Mouse (Mus musculus): ENCODE results near the gene Kiss1r.

Kiss1r gene

DNA sequence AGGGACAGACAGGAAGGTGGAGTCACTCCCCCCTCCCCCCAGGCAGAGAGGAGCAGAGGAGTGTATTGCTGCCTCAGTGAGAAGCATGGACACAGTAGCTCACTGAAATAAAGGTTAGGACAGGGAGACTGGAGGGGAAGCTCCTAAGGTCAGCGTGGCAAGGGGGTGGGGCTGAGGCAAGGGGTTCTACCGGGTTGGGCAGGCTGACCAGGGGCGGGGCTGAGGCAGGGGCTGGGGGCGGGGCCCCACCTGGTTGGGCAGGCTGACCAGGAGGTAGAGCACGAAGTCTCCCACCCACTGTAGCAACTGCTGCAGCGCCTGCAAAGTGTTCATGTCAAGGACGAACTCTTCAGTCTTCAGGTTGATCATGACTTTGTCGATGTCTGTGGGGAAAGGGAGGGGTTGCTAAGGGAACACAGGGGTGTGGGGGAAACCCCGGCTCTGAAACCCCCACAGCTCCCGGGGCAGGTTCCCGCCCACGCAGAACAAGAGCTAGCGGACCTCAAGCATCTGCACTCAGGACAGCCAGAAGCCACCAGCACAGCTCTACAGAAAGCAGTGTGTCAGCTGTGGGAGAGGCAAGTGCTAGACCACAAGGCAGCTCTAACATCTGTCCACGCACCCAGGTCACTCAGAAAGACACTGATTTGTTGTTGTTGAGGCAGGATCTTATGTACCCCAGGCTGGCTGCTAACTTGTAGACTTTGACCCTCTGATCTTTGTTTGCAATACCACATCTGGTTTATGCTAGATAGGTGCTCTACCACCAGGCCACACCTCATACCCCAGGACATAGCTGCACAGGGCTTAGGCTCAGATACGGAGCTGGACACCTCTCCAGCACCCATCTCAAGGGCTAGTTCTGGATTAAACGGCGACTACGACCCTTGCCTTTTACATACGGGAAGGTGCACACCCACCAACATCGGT is 19.2 kb upstream of the Kiss1r start:
- DNase-seq (ENCODE audit: low spot score): no peak

DNA sequence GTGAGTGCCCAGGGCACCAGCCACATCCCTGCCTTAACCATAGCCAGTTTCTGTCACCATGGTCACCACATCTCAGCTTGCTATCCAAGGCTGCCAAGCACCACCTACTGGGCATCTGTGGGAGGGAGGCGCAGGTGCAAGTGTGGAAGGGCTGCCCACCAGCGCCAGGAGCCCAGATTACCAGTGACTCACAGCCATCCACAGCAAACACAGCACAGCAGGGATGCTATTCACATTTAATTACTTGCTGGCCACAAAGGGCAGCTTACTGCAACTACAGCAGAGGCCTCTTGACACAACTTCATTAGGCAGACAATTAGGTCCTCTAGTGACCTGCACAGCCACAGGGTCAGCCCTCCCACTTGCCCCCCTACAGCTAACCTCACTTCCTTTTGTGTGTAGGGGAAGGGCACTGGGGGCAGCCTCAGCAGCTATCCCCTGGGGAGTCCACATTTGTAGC is 15.8 kb upstream of the Kiss1r start:
- DNase-seq (ENCODE audit: low spot score): no peak

DNA sequence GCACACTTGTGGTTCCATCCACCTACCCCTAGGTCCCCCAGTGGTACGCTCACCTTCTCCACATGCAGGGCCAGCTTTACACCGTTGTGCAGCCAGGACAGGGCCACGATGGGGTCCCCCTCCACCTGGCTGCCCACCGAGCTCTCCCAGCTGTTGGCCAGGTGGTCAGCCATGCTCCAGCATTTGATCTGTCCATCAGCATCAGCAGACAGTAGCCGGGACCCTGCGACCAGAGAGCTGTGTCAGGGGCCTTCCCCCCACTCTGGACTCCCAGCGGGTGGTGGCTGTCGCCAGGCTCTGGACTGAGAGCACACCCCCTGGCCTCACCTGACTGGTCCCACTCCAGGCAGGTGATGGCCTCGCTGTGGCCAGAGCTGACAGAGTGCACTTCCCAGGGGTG is 10.1 kb upstream of the Kiss1r start:
- DNase-seq (ENCODE audit: low spot score): no peak

DNA sequence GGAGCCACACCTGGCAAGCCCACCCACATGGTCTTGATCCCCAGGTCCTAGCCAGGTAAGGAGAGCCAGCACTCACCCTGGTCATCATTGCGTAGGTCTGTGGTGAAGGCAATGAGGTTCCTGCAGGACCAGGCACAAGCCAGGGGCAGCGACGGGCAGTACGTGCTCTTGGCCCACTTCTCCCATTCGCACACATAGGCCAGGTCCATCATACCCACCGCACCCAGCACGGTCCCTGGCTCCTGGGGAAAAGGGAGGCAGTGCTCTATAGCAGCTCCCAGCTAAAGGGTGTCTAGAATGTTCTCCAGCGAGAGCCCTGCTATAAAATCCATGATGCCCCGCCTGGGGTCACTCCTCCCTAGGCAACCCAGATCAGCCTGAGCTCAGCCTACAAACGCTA is 9.4 kb upstream of the Kiss1r start:
- no peak for DNase-seq (ENCODE audit: low spot score)

DNA sequence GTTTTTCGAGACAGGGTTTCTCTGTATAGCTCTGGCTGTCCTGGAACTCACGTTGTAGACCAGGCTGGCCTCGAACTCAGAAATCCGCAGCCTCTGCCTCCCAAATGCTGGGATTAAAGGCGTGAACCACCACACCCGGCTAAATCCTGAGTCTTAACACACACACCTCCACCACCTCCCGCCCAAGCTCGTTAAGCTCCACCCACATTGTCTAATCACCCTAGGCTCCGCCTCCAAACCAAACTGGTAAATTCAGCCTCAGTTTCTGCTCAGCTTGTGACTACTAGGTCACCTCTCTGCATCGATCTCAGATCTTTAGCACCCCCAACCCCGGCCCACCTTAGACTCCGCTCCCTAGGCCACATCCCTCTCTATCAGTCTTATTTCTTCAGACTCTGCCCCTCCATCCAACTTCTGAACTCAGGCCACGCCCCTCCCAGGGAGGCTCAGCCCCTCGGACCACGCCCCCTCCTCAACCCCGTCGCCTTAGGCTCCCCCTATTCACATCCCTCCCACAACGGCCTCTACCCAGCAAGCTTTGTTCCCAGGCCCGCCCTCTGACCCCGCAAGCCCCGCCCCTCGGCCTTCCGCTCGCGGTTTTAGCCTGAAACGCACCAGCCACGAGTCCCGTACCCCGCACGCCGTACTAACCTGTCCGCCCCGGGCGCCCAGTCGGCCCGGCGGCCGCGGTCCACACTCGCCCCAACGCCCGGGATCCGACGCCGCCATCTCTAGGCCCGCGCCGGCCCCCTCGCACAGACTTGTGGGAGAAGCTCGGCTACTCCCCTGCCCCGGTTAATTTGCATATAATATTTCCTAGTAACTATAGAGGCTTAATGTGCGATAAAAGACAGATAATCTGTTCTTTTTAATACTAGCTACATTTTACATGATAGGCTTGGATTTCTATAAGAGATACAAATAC is 8.3 kb upstream of the Kiss1r start, which contains the start of gene Med16:
Gene Med16, minus strand, starts transcription at position 757 of the 925 bp plus-strand sequence.
- DNase-seq (ENCODE audit: low spot score): peak; percentile 95

DNA sequence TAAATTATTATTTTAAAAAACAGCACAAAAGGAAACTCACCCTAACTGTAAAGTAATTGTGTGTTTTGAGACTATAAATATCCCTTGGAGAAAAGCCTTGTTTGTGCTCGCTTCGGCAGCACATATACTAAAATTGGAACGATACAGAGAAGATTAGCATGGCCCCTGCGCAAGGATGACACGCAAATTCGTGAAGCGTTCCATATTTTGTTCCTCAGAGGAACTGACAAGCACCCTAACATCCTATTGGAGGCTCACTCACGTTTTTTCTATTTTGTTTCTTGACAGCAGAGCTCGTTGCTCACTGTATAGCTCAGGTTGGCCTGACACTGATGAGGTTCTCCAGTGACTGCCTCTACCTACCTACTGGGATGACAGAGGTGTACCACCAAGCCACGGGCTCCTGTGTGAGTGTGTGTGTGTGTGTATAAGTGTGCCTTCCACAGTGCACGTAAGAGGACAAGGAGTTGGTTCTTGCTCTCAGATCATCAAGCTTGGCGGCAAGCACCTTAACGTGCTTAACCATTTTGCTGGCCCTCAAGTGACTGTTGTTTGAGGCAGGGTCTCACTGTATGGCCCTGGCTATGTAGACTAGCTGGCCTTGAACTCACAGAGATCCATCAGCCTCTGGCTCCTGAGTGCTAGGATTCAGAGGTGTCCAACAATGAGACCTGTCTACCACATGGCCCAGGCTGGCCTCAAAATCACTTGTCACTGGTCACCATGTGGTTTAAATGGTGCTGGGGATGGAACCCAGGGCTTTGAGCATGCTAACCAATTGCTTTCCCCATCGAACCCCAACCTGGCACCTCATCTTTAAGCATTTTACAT is 7.5 kb upstream of the Kiss1r start:
- DNase-seq (ENCODE audit: low spot score): no peak

DNA sequence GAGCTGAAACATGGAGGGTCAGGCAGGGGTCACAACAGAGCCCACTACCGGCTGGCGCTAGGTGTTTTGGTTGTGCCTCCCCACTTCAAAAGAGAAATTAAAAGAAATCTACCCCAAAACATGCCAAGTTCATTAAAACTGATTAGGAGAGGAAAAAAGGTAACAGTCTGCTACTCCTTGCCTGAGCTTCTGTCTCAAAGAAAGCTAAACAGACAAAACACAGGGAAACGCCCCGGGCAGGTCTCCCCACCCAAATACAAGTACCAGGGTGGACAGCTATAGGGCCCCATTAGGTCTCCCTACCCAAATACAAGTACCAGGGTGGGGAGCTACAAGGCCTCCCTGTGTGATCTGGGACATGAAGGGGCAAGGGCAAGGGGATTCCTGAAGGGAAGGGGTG is 6.2 kb upstream of the Kiss1r start, which contains the start of gene Gm26602:
Gene Gm26602, plus strand, starts transcription at position 301 of the 400 bp plus-strand sequence.
- no peak for DNase-seq (ENCODE audit: low spot score)

DNA sequence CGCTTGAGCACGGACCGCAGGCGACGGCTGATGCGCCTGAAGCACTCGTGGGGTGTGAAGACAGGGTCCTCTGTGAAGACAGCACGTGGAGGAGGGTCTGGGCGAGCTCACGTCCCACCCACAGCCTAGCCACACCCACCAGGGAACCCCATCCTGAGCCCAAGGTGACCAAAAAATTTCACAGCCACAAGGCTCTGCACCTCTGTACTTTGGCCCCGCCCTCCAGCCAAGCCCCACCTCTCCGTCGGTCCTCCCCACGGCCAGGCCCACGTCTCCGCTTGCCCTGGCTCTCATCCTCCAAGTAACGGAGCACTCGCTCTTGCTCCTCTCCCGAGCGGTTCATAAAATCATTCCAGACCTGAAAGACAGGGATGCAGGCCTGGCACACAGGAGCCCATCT is 4.4 kb upstream of the Kiss1r start:
- no peak for DNase-seq (ENCODE audit: low spot score)

DNA sequence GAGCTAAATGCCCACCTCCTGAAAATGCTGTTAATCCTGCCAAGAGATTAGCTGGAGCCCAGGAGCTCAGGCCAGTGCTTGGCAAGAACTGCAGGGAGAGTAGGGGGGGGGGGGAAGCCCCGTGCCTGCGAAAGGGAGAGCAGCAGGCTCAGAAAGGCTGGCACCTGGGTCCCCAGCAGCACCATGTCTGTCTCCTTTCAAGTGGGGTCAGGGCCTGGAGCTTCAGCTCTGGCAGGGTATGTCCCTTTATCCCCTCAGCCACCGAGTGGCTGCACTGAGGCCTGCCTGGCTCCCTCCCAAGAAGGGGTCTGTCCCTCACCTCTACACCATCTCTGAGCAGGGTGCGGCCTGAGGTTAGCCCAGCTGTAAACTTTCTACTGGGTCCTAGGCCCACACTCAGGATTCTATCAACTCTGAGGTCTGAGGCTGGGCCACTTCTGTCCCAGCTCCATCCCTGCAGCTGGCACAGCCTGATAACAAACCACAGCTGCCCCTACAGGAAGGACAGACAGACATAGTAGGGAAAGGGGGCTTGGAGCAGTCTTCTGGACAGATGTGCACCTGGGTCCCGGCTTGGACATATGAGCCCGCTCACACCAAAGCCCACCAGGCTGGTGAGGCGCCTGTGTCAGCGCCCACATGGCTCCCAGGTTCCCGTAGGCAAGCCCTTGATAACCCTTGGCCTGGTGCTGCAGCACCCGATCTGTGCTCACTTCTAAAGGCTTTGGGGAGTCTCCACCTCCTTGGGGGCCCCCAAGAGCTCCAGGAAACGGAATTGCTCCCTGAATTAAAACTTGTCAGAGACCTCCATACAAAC is 2.4 kb upstream of the Kiss1r start:
- no peak for DNase-seq (ENCODE audit: low spot score)

DNA sequence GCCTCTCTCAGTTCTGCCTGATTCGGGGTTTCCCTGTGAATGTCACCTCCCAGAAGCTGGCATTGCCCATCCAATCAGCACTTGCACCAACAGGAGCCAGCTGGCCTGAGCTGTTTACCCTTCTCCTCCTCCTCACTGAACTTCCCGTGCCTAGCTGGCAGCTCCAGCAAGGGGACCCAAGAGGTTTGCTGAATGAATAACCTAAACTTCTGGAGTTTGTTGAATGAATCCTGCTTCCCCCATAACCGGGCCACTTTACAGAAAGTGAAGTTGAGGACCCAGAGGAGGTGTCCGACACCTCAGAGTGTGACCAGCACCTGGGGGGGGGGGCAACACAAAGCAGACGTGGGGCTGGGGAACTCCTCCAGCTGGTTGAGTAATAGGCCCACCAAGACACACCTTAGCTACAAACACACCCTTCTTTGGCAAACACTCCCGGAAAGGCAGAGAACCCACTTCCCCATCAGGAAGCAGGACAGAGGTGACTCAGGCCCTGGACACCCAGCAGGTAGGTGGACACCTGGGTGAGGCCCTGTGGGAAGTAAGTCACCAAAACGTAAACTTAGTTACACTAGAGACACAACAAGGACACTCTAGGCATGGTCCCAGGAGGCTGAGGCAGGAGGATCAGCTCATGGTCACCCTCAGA is 1.7 kb upstream of the Kiss1r start:
- DNase-seq (ENCODE audit: low spot score): no peak

DNA sequence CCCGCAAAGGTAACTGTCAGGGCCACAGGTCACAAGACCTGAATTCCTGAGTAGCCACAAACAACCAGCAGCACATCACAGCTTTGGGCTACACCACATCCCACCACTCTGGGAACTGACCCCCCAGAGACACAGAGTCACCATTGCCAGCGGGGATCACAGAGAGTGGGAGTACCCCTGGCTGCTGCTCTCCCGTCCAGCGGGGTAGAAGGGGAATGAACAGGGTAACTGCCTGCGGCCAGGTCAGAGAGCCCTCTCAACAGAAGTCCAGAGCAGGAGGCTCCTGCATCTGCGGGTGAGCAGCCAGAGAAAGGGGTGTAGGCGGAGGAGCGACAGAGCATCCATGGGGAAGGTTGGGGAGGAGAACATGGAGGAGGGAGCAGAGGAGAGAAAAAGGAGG is 690 bp upstream of the Kiss1r start:
- DNase-seq (ENCODE audit: low spot score): no peak

DNA sequence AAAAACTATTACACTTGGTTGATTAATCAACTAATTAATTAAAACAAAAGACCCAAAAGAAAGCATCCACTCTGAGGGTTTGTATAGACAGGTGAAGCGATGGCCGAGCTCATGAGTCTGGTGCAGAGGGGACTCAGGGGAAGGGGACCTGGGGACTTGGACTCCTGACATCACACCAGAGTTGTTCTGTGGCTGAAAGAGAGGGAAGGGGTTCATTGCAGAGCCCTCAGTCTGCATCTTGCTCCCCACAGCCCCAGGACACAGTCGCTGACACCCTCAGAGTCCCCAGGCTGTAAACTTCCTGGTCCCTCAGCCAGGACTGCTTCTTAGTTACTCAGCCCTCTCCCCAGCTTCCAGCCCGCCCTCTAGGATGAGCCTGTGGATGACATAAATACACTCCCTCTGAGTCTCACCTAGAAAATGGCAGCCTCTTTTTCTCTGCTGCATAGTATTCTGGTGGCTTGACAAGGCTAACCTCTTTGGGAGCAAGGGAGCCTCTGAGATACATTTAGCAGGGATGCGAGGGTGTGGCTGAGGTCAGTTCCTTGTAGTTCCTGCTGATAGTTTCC is 845 bp downstream of the Kiss1r start:
- no peak for DNase-seq (ENCODE audit: low spot score)

DNA sequence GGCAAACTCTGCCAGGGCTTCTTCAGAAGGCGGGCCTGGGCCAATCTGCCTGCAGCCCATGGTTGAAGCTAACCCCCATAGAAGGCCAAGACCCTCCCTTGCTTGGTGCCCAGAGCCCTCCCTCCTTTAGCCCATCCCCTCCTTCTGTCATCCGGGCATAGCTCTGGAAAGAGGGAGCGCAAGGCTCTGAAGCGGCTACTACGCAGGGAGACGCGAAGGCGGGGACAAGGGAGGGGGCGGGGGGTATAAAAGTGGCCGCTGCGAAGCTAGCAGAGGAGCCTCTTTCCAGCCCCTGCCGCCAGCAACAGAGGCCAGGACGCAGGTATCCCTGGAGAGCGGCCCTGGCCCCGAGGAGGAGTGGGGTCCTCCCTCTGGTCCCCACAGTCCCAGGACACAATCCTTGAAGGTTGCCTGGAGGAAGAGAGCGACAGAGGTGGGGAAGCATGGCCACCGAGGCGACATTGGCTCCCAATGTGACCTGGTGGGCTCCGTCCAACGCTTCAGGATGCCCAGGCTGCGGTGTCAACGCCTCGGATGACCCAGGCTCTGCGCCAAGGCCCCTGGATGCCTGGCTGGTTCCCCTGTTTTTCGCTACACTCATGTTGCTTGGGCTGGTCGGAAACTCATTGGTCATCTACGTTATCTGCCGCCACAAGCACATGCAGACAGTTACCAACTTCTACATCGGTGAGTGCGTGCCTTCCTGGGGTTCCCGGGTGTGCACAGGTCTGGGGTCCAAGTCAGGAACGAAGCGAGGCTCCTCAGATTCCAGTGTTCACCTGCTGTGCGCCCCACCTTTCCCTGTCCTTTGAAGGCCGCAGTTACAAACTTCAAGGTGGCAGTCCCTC is 1.7 kb downstream of the Kiss1r start:
- no peak for DNase-seq (ENCODE audit: low spot score)

DNA sequence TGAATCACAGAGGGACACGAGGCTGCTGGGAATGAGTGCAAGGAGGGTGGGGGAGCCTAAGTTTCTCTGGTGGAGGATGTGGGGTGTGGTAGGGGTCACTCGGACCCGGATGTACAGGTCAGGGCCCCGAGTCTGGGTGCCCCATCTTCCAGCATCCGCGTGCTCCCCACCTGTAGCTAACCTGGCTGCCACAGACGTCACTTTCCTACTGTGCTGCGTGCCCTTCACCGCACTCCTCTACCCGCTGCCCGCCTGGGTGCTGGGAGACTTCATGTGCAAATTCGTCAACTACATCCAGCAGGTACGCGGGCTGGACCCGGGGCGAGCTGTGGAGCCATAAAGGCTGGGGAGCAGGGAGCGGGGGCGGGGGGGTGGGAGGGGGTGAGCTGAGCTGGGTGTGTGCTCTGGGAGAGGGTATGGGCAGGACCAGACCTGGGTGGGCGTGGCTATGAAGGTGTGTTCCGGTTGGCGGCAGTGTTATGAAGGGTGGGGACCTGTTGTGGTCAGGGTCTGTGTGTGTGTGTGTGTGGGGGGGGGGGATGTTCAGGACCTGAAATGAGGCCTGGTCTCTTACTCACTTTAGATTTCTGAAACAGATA is 2.6 kb downstream of the Kiss1r start:
- no peak for DNase-seq (ENCODE audit: low spot score)

DNA sequence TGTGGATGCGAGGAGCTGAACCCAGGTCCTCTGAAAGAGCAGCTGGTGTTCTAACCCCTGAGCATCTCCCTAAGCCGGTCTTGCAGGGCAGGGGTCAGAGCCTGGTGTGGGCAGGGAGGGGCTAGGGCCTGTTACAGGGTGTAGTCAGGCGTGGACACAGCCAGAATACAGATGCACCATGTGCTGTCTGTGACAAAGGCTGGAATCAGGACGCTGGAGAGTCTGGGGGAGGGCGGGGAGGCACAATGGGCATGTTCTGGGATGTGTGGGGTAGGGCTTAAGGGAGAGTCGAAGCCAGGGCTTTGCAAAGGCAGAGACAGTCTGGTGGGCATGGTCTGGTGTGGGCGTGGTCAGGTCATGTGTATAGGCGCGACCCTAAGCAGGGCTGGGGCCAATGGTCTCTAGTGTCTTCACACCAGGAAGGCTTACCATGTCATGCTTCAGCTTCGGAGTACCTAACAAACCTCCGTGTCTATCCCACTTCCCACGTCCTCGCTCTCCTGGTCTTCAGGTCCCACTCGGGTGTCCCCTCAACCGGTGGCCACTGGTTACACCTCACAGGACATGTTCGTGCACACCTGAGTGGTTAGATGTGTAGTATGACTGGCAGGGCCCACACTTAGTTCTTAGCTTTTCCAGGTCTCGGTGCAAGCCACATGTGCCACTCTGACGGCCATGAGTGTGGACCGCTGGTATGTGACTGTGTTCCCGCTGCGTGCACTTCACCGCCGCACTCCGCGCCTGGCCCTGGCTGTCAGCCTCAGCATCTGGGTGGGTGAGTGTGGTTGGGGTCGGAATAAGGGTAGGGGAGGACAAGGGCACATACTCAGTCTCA is 3.5 kb downstream of the Kiss1r start:
- no peak for DNase-seq (ENCODE audit: low spot score)

DNA sequence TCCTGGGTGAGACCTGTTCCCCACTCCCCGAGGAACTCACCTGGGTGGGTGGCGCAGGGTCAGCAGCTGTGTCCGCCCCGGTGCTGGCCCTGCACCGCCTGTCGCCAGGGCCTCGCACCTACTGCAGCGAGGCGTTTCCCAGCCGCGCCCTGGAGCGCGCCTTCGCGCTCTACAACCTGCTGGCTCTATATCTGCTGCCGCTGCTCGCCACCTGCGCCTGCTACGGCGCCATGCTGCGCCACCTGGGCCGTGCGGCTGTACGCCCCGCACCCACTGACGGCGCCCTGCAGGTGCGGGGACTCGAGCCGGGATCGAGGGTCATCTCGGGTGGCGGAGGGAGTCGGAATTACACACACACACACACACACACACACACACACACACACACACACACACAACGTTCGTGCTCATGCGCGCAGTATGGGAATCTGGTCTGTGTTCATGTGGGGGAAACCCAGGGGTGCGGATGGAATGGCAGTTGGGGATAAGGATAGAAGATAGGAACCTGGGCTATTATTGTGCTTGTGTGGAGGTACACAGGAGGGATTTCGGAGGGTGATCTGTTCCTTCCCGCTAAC is 4.3 kb downstream of the Kiss1r start, which contains the start of gene R3hdm4:
Gene R3hdm4, minus strand, starts transcription at position 251 of the 578 bp plus-strand sequence.
- DNase-seq (ENCODE audit: low spot score): no peak

DNA sequence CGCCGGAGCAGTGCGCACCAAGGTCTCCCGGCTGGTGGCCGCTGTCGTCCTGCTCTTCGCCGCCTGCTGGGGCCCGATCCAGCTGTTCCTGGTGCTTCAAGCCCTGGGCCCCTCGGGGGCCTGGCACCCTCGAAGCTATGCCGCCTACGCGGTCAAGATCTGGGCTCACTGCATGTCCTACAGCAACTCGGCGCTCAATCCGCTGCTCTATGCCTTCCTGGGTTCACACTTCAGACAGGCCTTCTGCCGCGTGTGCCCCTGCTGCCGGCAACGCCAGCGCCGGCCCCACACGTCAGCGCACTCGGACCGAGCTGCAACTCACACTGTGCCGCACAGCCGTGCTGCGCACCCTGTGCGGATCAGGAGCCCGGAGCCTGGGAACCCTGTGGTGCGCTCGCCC is 4.8 kb downstream of the Kiss1r start:
- DNase-seq (ENCODE audit: low spot score): no peak

All from ovary, postnatal 36 days (tissue).